Mouse (Mus musculus): Measurements from ENCODE around the gene Ablim1.

Gene Ablim1

DNA sequence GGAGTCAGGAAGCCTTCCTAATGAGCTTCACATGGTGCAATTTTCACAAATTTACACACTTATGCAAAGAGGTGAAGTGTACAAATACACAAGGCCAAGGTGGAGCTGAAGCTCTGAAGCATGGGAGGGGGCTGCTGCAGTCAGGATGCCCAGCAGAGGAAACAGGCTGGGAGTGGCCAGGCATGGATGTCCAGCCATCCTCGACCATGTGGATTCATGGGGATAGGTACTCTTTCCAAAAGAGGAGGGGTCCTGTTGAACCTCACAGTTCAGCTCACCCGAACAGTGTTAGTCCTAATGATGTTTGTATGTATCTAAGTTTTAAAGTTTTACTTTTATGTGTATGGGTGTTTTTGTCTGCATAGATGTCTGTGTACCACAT, 190.6 kb downstream of the Ablim1 start:
- no peak for DNase-seq (ENCODE audit: low read depth)

DNA sequence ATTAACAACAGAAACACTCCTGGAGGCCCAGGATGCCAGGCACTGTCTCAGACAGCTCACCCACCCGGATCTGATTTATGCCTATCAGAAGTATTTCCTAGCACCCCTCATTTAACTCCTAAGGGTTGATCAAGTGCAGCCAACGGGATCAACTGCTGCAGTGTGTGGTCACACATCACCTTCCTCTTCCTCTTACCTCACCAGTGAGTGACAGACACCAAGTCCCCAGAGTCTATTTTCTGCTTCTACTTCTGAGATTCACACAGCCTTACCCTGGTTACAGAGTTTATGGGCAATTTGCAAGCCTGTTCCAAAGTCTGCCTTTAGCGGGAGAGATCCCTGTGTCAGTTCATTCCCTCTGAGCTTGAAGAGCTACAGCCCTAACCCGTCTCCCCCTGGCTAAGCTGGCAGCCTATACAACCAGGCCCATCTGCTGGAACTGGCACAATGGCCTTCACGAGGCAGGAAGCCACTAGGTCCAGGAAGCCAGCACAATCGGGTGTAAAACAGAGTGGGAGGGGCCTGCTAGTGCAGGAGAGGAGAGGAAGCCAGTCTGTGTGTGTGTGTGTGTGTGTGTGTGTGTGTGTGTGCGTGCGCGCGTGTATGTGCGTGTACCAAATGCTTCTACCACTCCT, 191.1 kb downstream of the Ablim1 start:
- peak; percentile 82 for DNase-seq (ENCODE audit: low read depth)

DNA sequence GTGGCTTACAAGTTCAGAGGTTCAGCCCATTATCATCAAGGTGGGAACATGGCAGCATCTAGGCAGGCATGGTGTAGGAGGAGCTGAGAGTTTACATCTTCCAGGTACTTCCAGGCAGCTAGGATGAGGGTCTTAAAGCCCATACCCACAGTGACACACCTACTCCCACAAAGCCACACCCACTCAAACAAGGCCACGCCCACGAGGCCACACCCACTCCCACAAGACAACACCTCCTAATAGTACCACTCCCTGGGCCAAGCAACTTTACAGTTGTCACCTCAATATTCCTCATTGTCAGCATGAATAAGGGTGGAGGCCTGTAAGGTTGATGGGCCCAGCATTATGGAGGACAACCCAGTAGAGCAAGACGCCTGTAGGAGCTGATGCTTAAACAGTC, 192.5 kb downstream of the Ablim1 start:
- no peak for DNase-seq (ENCODE audit: low read depth)

DNA sequence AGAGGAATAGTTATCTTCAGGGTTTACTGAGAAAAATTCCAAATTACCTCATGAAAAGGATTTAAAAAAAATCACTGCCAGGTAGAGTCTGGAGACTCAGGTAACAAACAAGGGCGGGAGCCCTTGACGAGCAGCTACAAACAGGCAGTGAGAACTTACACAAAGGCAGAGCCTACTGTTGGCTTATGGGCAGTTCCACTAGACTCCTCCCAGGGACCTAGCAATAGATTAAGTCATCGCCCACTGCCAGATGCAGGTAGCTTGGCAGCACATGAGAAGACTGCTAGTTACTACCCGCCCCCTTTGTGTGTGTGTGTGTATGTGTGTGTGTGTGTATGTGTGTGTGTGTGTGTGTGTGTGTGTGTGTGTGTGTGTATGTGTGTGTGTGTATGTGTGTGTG, 193.7 kb downstream of the Ablim1 start:
- DNase-seq (ENCODE audit: low read depth), result peak; percentile 24

DNA sequence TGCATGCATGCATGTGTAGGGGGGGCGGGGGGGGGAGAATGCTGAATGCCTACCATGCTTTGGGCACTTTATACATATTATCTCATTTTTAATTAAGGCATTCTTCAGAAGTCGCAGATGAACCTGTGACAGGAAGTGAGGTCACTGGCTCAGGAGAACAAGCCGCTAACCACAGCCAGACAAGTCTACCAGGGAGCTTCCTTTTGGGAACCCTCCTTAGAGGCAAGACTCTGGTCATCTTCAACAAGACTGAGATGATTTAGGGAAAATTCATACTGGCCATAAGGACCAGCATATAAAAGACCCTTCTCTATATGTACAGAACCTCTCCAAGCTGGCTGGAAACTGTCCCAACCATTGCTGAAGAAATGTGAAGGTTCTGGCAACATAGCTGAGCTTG, 195.1 kb downstream of the Ablim1 start:
- peak; percentile 52 for DNase-seq (ENCODE audit: low read depth)

DNA sequence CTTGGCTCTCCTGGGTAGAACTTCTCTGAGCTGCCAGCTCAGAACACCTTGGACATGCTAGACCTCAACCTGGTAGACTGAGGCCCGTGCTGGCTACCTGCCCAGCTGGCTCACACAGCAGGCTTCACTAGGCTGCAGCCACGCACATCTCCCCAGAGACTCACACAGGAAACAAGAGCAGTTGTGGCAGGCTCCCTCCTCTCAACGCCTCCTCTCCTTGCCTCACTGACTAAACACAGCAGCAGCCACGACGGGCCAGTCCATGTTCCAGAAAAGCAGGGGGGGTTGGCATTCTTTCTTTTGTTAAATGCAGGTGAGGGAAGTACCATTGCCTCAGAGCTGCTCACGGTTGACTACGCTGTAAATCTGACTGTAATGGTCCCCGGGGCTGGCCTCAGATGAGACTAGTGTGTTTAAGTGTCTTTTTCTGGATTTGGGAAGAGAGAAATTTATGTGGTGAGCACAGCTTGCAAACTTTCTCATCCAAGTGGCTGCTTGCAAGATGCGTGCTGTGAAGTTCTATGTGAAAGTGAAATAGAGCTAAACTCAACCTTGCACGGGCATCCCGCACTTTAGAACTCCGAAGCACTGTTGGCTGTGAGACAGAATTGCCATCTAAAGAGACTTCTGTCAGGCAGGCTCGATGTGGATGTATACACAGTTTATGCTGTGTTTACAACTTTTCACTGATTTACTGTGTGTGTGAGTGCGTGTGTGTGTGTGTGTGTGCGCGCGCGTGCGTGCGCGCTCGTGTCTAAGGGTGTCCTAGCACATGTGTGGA, 195.7 kb downstream of the Ablim1 start:
- peak; percentile 59 for DNase-seq (ENCODE audit: low read depth)

DNA sequence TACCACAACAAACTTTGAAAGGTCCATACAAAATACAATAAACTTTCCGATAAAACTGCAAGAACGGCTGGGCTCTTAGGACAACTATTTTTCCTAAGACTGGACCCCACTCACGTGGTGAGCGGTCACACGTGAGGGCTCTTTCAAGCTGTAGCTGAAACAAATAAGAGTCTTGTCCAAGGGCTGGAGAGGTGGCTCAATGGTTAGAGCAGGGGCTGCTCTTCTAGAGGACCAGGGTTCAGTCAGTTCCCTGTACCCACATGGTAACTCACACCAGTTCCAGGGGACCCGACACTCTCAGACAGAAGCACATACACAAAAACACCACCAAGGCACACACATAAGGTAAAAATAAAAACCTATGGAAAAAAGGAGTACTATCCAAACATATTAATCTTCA, 197.0 kb downstream of the Ablim1 start:
- DNase-seq (ENCODE audit: low read depth), result no peak

DNA sequence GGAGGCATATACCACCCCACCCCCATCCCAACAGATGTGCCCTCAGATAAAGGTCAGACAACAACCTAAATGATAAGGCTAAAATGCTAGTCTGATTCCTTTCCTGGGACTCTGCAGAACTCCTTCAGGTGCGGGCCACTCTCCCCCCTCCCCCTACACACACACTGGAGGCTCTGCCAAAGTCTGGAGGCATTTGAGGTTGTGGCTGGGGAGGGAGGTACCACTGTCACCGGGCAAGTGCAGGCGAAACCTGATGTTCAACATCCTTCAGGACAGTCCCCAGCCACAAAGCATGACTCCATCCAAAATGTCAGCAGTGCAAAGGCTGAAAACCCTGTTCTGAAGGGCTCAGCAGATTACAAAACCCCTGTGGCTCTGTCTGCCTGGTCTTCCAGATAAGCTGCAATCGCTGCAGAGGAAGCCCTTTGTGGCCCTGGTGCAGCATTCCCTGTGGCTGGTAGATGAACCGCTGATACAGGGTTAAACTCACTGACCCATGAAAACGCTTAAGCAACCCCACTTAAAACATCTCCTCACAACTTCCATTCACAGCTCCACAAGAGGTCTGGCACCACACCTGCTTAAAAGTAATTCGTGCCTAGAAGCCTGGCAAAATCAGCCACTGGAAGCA, 197.7 kb downstream of the Ablim1 start:
- peak; percentile 97 for DNase-seq (ENCODE audit: low read depth)

DNA sequence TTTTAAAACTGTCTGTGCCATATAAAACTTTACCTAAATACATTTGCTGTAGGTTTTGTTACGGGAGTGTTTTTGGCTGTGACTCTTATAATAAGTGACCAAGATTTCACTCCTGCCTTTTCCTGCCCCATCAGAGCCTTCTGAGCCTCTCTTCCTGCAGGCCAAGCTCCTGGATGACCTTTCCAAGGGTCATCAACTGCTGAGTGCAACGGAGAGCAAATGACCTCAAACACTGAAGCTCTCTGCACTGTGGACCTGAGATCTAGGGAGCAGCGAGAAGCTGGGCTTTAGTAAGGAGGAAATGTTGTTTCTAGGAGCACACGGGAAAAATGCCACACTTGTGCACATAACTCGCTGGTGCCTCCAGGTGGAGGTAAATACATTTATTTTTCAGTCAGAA, 199.0 kb downstream of the Ablim1 start:
- no peak for DNase-seq (ENCODE audit: low read depth)

DNA sequence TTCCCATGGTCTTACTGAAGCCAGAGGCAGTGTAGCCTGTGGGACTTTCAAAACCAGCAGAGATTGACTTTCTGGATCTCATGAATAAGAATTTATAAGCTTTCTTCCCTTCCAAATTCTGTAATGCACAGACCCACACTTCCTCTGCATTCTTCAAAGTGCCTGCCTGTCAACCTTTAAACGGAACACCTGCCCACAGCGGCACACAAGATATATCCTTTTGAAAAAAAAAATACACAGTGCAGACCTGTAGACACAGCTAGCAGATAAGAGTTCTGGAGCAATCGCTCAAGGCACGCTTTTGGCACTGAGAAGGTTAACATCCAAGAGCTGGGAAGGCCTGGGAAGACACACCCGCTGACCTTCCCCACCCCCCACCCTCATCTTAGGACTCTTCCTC, 199.8 kb downstream of the Ablim1 start:
- no peak for DNase-seq (ENCODE audit: low read depth)

DNA sequence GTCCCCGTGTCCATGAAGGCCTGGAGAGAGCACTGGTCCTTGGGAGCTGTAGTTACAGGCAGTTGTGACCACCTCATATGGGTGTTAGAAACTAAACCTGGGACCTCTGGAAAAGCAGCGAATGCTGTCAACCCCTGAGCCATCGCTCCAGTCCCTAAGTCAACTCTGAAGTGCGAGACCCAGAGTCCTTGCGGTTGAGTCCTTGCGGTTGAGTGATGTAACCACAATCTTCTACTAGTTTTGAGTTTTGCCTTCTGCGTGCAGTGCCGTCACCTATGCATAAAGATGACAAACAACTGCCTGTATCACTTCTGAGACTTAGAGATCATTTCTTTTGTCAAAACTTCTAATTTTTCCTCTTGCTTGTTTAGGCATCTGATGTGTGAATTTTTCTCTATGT, 200.7 kb downstream of the Ablim1 start:
- DNase-seq (ENCODE audit: low read depth), result no peak

DNA sequence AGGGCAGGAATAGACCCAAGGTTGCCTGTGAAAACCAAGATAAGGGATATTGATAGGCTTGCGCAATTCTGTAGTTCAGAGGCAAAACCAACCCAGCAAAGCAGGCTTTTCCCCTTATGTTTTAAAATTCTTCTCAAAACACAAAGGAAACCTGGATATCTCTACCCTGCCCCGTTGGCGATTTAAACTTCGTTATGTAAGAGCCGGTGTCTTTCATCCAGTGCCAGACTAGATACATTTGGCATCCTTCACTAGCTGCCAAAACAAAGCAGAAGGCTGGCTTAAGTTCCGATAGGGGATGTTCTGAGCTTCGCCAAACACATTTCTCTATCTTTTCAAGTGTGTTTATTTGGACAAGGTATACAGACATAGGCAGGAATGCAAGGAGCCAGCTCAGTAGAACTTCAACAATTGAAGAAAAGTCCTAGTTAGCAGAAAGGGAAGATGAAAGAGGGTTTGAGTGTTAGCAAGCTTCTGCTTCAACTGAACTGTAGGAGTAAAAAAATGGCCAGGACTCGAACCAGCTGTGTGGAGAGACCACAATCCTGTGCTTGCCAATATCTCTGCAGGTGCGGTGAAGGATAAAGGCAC, 201.8 kb downstream of the Ablim1 start:
- DNase-seq (ENCODE audit: low read depth), result peak; percentile 64

DNA sequence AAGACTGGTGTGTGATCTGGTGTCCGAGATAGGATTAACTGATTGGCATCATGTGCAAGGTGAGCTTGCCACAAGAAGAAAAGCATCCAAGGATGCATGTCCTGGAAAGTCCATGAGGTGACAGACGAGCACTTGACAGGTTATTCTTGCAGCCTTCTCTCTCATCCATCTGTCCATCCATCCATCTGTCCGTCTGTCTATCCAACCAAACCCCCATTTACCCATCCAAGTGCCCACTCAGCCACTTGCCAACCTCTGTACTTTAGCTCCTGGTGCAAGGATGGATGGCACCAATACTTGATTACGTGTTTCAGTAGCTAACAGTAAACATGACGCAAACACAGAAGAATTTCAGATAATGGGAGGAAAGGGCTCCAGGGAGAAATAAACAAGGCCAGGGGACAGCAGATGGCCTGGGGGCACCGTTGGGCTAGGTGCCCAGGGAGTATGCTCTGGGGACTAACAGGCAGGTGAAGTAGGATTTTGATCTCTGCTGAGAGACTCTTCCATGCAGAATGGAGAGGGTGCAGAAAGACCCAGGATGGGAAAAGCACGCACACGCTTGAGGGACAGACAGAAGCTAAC, 202.4 kb downstream of the Ablim1 start:
- DNase-seq (ENCODE audit: low read depth), result no peak

DNA sequence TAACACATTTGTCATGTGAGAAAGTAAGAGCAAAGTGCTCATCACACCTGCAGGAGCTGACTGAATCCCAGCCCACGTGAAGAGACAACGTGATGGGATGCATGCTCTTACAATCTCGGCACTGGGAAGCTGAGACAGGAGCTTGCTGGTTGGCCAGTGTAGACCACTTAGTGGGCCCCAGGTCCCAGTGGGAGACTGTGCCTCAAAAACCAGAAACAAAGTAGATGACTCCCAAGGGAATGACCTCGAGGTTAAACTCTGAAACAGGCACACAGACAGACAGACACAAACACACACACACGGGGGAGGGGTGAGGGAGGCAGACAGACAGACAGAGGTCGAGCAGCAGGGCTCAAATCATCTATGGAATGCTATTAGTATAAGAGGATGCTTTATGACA, 203.4 kb downstream of the Ablim1 start:
- DNase-seq (ENCODE audit: low read depth), result no peak

DNA sequence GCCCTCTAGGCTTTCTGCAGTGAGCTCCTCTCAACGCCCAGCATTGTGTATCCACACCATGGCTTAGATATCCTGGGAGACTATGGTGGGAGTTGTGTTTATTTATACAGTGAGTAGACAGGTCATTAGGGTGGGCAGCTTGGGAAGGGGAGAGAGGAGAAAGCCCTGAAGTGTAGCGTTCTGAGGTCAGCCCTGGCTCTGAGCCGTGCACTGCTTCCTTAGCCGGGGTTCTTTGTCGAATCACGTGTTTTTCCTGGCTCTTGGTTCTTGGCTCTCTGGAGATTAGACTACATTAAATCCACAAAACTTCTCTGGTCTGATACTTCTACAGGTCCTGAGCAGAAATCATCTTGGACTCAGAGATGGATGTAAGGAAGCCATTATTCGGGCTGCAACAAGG, 205.1 kb downstream of the Ablim1 start:
- no peak for DNase-seq (ENCODE audit: low read depth)

DNA sequence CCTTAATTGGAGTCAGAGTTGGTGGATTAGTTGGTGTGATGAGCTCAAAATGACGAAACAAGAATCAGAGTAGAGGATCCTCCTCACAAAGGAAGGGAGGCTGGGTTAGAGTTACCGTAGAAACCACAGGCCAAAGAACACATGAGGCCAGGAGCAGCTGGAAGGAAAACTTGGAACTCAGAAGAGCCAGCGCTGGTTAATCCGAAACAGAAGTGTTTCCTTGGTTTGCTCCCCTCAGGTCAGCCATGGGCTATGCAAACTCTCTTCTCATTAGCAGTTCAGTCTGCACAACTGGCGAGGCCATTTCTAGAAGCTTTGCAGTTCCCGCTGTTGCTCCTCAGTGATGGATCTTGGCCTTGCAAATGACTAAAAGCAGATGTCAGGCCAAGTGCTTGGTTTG, 208.2 kb downstream of the Ablim1 start:
- DNase-seq (ENCODE audit: low read depth), result no peak

DNA sequence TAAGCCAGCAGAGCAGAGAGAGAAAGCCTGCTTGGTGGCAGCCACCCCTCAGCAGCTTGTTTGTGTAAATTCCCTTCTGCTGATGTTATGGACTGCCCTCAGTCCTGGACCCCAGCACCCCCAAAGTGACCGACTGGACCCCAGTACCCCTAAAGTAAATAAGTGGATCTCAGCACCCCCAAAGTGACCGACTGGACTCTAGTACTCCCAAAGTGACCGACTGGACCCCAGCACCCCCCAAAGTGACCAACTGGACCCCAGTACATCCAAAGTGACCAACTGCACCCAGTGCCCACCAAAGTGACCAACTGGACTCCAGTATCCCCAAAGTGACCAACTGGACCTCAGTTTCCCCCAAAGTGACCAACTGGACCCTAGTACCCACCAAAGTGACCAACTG, 208.7 kb downstream of the Ablim1 start:
- DNase-seq (ENCODE audit: low read depth), result no peak

DNA sequence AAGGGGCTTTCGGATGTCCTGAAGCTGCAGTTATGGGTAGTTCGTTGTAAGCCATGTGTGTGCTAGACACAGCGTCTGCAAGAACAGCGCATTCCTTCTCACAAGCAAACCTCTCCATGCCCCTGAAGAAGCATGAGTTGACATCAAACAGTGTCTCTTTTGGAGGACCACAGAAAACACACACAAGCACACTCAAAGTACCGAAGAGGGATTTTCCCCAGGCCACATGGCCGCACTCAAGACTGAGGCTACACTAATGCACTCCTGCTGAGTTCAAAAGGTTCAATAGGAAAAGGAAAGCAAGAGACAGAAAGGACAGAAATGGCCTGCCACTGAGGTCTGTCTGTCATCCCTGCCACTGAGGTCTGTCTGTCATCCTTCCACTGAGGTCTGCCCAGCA, 209.6 kb downstream of the Ablim1 start:
- DNase-seq (ENCODE audit: low read depth), result no peak

DNA sequence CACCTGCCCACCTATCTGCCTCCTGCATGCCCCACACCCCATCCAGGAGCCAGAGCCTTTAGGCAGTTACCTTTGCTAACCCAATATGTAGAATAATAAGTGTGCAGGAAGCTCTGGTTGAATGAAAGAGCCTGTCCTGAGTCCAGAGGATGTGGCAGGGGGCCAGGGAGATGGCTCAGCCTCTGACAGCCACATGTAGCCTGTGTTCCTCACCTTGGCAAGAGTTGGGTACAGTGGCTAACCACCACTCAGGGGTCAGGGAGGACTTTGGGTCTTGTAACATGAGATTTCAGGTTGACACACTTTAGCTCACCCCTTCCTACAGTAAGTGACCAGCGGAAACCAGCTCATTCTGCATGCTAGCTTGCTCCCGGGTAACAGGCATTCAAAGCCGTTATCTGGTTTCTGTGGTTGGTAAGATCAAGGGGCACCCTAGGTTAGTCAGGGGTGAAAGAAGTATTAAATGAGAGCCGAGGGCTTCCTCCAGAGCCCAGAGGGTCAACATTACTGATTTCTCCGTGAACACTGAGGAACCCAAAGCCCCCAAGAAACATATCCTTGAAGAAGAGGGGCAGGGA, 210.5 kb downstream of the Ablim1 start:
- peak; percentile 96 for DNase-seq (ENCODE audit: low read depth)

DNA sequence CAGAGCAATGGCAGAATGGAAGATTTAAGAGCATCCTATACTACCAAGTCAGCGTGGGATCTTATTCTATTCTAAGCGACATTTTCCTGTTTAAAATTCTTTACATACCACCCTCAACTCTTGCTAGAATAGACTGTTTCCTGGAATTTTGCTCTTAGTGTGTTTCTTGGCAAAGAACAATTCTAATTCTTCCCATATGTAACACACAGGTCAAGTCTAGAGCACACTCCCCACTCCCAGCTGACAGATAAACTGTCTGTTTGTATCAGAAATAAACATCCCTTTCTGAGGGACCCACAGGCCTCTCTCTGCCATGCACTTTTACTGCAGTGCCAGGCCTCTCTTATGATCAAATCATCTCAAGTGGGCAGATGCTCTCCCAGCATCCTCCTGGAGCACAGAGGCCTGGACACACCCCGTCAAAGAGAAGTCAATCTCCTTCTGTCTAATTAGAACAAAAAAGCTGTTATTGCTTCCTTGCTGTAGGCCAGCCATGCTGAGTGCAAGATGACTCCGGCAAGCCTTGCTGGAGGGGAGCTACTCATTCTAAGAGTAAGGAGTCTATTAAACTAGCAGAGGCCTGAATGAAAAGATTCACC, 211.3 kb downstream of the Ablim1 start:
- no peak for DNase-seq (ENCODE audit: low read depth)

DNA sequence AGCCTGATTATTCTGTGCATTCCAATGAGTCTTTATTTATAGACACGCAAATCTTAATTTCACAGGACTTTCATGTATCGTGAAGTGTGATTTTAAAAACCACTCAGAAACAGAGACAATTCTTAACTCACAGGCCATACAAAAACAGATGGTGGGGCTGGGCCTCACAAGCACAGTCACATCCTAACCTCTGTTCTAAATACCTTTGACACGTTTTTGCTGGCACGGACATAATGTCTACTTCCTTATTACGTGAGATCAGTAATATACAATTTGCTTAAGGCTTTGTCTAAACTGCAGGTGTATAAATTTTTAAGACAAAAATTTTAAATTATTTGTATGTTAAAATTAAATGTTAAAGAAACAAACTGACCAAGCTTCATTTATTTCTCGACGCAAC, 212.7 kb downstream of the Ablim1 start:
- DNase-seq (ENCODE audit: low read depth), result no peak
